Mouse (Mus musculus) midbrain, postnatal 0 days (tissue): ENCODE data around the gene Wdpcp. TPM values are rescaled to one million over a fixed set of nuclear protein-coding genes. Genes with fewer than 3 reads are reported as not detected.

Experiments used
- ATAC-seq: fragments of 200-750 bp; cut with Nextera tagmentation; 2 replicates; pipeline ENCODE4 v1.8.0; 2017; ENCODE audit warnings: moderate number of reproducible peaks, mild to moderate bottlenecking, moderate TSS enrichment, moderate library complexity; ENCODE audit not compliant: low FRiP score
- DNase-seq: peaks from one replicate; pipeline ENCODE4 v3.0.0-alpha.2; 2015; ENCODE audit warnings: low spot score
- H3K27ac ChIP-seq: fragments of 300-500 bp; sonication (generic); 2 replicates; pipeline ENCODE4 v1.5.1; 2014; ENCODE audit warnings: low read depth, mild to moderate bottlenecking, low read length, mixed read lengths
- H3K27me3 ChIP-seq: fragments of 300-500 bp; sonication (generic); 2 replicates; pipeline ENCODE4 v1.6.1; 2014; ENCODE audit warnings: low read length, control low read depth, mixed read lengths; ENCODE audit not compliant: insufficient read depth
- H3K36me3 ChIP-seq: fragments of 300-500 bp; sonication (generic); 2 replicates; pipeline ENCODE4 v1.6.1; 2014; ENCODE audit warnings: low read length, control low read depth, mixed read lengths; ENCODE audit not compliant: insufficient read depth
- H3K4me1 ChIP-seq: fragments of 300-500 bp; sonication (generic); 2 replicates; pipeline ENCODE4 v1.6.1; 2014; ENCODE audit warnings: mild to moderate bottlenecking, control low read depth, antibody characterized with exemption, low read length, mixed read lengths; ENCODE audit not compliant: insufficient read depth
- H3K4me2 ChIP-seq: fragments of 300-500 bp; sonication (generic); 2 replicates; pipeline ENCODE4 v1.6.1; 2014; ENCODE audit warnings: low read depth, mild to moderate bottlenecking, low read length, mixed read lengths; ENCODE audit not compliant: poor library complexity, severe bottlenecking
- H3K4me3 ChIP-seq: fragments of 300-500 bp; sonication (generic); 2 replicates; pipeline ENCODE4 v1.5.1; 2014; ENCODE audit warnings: low read depth, mild to moderate bottlenecking, low read length, moderate library complexity
- H3K9ac ChIP-seq: fragments of 300-500 bp; sonication (generic); replicated peaks from 2 replicates; pipeline ENCODE4 v1.6.1; 2014; ENCODE audit warnings: mild to moderate bottlenecking, low read length, moderate library complexity, mixed read lengths; ENCODE audit not compliant: poor library complexity, severe bottlenecking
- H3K9me3 ChIP-seq: fragments of 300-500 bp; sonication (generic); 2 replicates; pipeline ENCODE4 v1.6.1; 2016; ENCODE audit warnings: low read length, control low read depth
- CTCF ChIP-seq: IDR thresholded peaks from 2 replicates; pipeline ENCODE4 v1.5.1; 2016; ENCODE audit warnings: antibody characterized with exemption, mild to moderate bottlenecking
- whole genome bisulfite sequencing: fragments of 180-500 bp; shearing (Covaris S2); extraction: QIAGEN DNeasy Blood & Tissue Kit; methylation state at CpG from one replicate; pipeline ENCODE4 v1.1.7; 2014; 5-methylcytosine and 5-hydroxymethylcytosine counted together
- polyA plus RNA-seq: library from polyadenylated mRNA; unstranded; fragments of >200 nt; fragmentation: Nextera tagmentation; extraction: Ambion mirVana; gene quantifications from 2 replicates; pipeline ENCODE4 v1.2.1, GENCODE M21; 2015
- total RNA-seq: library from RNA; depleted of rRNA; stranded (reverse); fragments of >200 nt; gene quantifications from 2 replicates; pipeline ENCODE4 v1.2.3, GENCODE M21; 2014

Wdpcp gene
- total and polyA plus RNA-seq, 2 experiments from 2014 or later, result 8.6 to 12.9 TPM

GRCm38 (mm10) chr11:21729961-21730360 lies 157.9 kb downstream of the Wdpcp start:
- Histone ChIP-seq H3K36me3 (no peaks in the 10 kb centered on the region), H3K9me3 (no peaks in the 10 kb centered on the region), H3K4me1 (no peaks in the 10 kb centered on the region), H3K9ac (no peak overlapping the region), H3K4me3 (no peak overlapping the region), H3K4me2 (no peak overlapping the region), H3K27ac (no peak overlapping the region), H3K27me3 (no peaks in the 10 kb centered on the region)
- no peak for TF ChIP-seq CTCF
- no peak for ATAC-seq
- no peak for DNase-seq
- 90% methylated on average over 6 of the region's 6 CpGs for WGBS

GRCm38 (mm10) chr11:21735272-21735671 lies 163.2 kb downstream of the Wdpcp start:
- Histone ChIP-seq H3K4me3 (no peak overlapping the region), H3K4me2 (no peak overlapping the region), H3K36me3 (no peaks in the 10 kb centered on the region), H3K27me3 (no peaks in the 10 kb centered on the region), H3K9ac (no peak overlapping the region), H3K27ac (no peak overlapping the region), H3K9me3 (no peaks in the 10 kb centered on the region), H3K4me1 (no peaks in the 10 kb centered on the region)
- DNase-seq, result no peak
- no peak for TF ChIP-seq CTCF
- ATAC-seq, result no peak
- 18% methylated on average over 6 of the region's 6 CpGs for WGBS

DNA sequence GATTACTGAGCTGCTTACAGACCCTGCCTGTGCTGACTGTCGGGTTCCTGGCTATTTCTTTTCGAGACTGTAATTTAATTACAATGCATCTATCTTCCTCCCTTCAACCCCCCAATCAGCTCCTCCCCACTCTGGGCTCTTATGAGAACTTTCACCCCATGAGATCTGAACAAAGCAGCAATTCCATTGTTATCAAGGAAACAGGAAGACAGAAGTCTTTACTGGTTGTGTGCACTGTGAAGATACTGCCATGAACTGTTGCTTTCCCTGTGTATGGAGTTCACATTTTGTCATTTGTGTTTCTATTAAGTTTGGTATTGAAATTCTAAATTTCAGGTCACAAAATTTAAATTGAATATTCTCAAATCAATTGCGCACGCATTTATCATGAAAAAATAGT lies 177.5 kb downstream of the Wdpcp start:
- ATAC-seq (no peak), DNase-seq (no peak)
- no peaks in the 10 kb centered on the region for H3K36me3 ChIP-seq
- 55% methylated on average over 4 of the region's 4 CpGs for WGBS
- H3K4me2 ChIP-seq, result no peak overlapping the region
- H3K9me3 ChIP-seq, result no peaks in the 10 kb centered on the region
- H3K9ac ChIP-seq, result no peak overlapping the region
- H3K4me1 ChIP-seq, result no peaks in the 10 kb centered on the region
- H3K4me3 ChIP-seq, result no peak overlapping the region
- no peak for TF ChIP-seq CTCF
- no peak overlapping the region for H3K27ac ChIP-seq
- H3K27me3 ChIP-seq, result no peaks in the 10 kb centered on the region

- 98% methylated on average over 4 of the region's 4 CpGs for WGBS
- Histone ChIP-seq H3K27me3 (no peaks in the 10 kb centered on the region), H3K4me2 (no peak overlapping the region), H3K4me3 (no peak overlapping the region), H3K27ac (no peak overlapping the region), H3K9ac (no peak overlapping the region), H3K9me3 (no peaks in the 10 kb centered on the region), H3K4me1 (no peaks in the 10 kb centered on the region), H3K36me3 (no peaks in the 10 kb centered on the region)
- no peak for ATAC-seq
- TF ChIP-seq CTCF, result no peak
- DNase-seq, result peak; percentile 54
These were observed 191.2 kb downstream of the Wdpcp start for GRCm38 (mm10) chr11:21763201-21763600.

DNA sequence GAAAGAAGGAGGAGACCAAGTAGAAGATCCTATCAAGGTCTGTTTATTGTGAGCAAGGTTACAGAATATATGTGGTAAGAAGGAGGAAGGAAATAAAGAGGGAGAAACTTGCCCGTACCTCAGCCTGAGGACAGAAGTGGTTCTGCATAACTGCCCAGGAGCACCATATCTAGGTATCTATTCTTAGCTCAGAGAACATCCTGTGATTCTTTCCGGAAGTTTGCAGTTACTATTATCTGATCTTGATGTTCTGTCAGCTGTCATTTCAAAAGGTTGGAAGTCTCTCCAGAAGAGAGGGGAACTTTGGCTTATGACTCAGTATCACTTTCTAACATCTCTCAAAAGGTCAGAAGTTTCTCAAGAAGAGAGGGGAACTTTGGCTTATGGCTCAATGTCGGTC lies 216.8 kb downstream of the Wdpcp start:
- Histone ChIP-seq H3K4me3 (no peak overlapping the region), H3K27me3 (no peaks in the 10 kb centered on the region), H3K36me3 (no peaks in the 10 kb centered on the region), H3K4me1 (no peaks in the 10 kb centered on the region), H3K4me2 (no peak overlapping the region), H3K9me3 (no peaks in the 10 kb centered on the region), H3K27ac (no peak overlapping the region), H3K9ac (no peak overlapping the region)
- no peak for ATAC-seq
- TF ChIP-seq CTCF, result no peak
- 98% methylated on average over 3 of the region's 3 CpGs for WGBS
- DNase-seq, result no peak

DNA sequence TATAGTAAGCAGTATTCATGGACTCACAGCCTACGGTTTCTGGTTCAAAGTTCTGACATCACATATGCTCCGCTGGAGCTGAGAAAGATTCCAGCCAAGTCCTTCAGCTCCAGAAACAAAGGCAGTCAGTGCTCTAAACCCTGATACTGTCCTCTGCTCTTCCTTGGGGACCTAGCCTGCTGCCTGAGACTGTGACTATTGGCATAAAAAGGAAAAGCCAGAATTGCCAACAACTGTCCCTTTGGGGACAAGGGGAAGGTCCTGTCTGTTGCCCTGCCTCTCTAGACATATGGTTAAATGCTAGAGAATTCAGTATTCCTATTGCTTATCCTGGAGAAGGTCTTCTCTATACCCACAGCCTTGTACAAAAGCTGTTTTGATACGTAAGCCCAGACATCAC lies 252.9 kb downstream of the Wdpcp start:
- WGBS, result 89% methylated on average over 3 of the region's 3 CpGs
- H3K4me1 ChIP-seq, result no peaks in the 10 kb centered on the region
- H3K4me2 ChIP-seq, result no peak overlapping the region
- H3K9ac ChIP-seq, result no peak overlapping the region
- TF ChIP-seq CTCF, result no peak
- ATAC-seq (no peak), DNase-seq (no peak)
- H3K27ac ChIP-seq, result no peak overlapping the region
- H3K4me3 ChIP-seq, result no peak overlapping the region
- no peaks in the 10 kb centered on the region for H3K27me3 ChIP-seq
- no peaks in the 10 kb centered on the region for H3K36me3 ChIP-seq
- no peaks in the 10 kb centered on the region for H3K9me3 ChIP-seq
